In genomic region chr4:144998808-144999571, GRCm38 (mm10) we compare ENCODE assay signal across 8 mouse cellular contexts.
DNase-seq lines count a peak whose midpoint lies in the region; ATAC-seq and TF ChIP-seq lines count a peak whose summit lies in the region.

No protein-coding gene starts in this region.

- no peaks in the 10 kb centered on the region for H3K9me3 ChIP-seq in kidney, embryonic 15.5 days (replicated peaks)
- no peaks in the 10 kb centered on the region for H3K9me3 ChIP-seq in hindbrain, embryonic 16.5 days (ENCODE audit: control insufficient read depth, low read length)

- no peak overlapping the region for H3K4me3 ChIP-seq in kidney, embryonic 15.5 days (replicated peaks)
- no peak overlapping the region for H3K4me3 ChIP-seq in hindbrain, embryonic 16.5 days (ENCODE audit: low read length)
- H3K4me3 ChIP-seq in myocyte = no peak overlapping the region

- H3K36me3 ChIP-seq in kidney, embryonic 15.5 days = no peaks in the 10 kb centered on the region
- no peaks in the 10 kb centered on the region for H3K36me3 ChIP-seq in hindbrain, embryonic 16.5 days (ENCODE audit: control insufficient read depth, insufficient read depth, low read length)
- H3K36me3 ChIP-seq in myocyte (ENCODE audit: control insufficient read depth, insufficient read depth) = peaks cover 2% of the 10 kb centered on the region

- peaks cover 65% of the 10 kb centered on the region for H3K4me1 ChIP-seq in kidney, embryonic 15.5 days
- peaks cover 13% of the 10 kb centered on the region for H3K4me1 ChIP-seq in hindbrain, embryonic 16.5 days (ENCODE audit: control insufficient read depth, insufficient read depth, low read depth, low read length)

- H3K4me2 ChIP-seq in kidney, embryonic 15.5 days = peak overlapping the region; percentile 6; the same call in 1 of the 2 replicates
- H3K4me2 ChIP-seq in hindbrain, embryonic 16.5 days (ENCODE audit: low read length) = no peak overlapping the region
- peak overlapping the region; percentile 27 for H3K4me2 ChIP-seq in myocyte (ENCODE audit: low read depth)

- no peaks in the 10 kb centered on the region for H3K27me3 ChIP-seq in kidney, embryonic 15.5 days
- no peaks in the 10 kb centered on the region for H3K27me3 ChIP-seq in hindbrain, embryonic 16.5 days (replicated peaks; ENCODE audit: control insufficient read depth, insufficient read depth, low read length)
- H3K27me3 ChIP-seq in myocyte (ENCODE audit: control insufficient read depth, insufficient read depth, insufficient read length) = no peaks in the 10 kb centered on the region

- H3K27ac ChIP-seq in kidney, embryonic 15.5 days = peak overlapping the region; percentile 98
- peak overlapping the region; percentile 16; the same call in 1 of the 2 replicates for H3K27ac ChIP-seq in hindbrain, embryonic 16.5 days (ENCODE audit: low read depth, low read length)

- H3ac ChIP-seq in myocyte (ENCODE audit: control insufficient read depth, insufficient read length) = no peak overlapping the region

- no peaks in the 10 kb centered on the region for H3K79me2 ChIP-seq in myocyte (ENCODE audit: control insufficient read depth, insufficient read depth)

- TF ChIP-seq POLR2A in myocyte (IDR thresholded peaks at IDR 0.05; ENCODE audit: insufficient read length, low read depth) = no peak

- no peak overlapping the region for H3K9ac ChIP-seq in kidney, embryonic 15.5 days
- no peak overlapping the region for H3K9ac ChIP-seq in hindbrain, embryonic 16.5 days (ENCODE audit: low read depth, low read length)

- ATAC-seq in kidney, embryonic 15.5 days (replicated peaks; ENCODE audit: low FRiP score) = no peak
- ATAC-seq in hindbrain, embryonic 16.5 days = 0 out of 2 replicates have a peak, but pooled peaks have one; percentile 7

- WGBS in kidney, embryonic 15.5 days = 70% methylated on average over 2 of the region's 2 CpGs
- 80% methylated on average over 2 of the region's 2 CpGs for WGBS in hindbrain, embryonic 16.5 days

- no peak for DNase-seq in kidney, postnatal 14 days
- DNase-seq in c-Kit-positive CD71-positive TER-119-positive erythroid progenitor cells, embryonic 14.5 days (ENCODE audit: low spot score) = peak; percentile 48
- no peak for DNase-seq in layer of hippocampus, adult 9-11 months
- no peak for DNase-seq in right cerebral cortex, adult 18-20 months
- DNase-seq in embryo, embryonic 10 days (ENCODE audit: low spot score) = no peak

TF ChIP-seq in myocyte, 11 proteins besides CTCF, POLR2A, EP300 and RAD21:
- TF ChIP-seq TCF12 (IDR thresholded peaks at IDR 0.05; ENCODE audit: insufficient read depth, poor library complexity, severe bottlenecking) = no peak
- TF ChIP-seq USF1 (IDR thresholded peaks at IDR 0.05; ENCODE audit: low read depth) = no peak
- TF ChIP-seq SRF (IDR thresholded peaks at IDR 0.05; ENCODE audit: control insufficient read depth, insufficient read length, low read depth) = no peak
- TF ChIP-seq E2F4 (IDR thresholded peaks at IDR 0.05; ENCODE audit: insufficient read depth) = no peak
- TF ChIP-seq CEBPB (IDR thresholded peaks at IDR 0.05; ENCODE audit: insufficient read depth, poor library complexity, severe bottlenecking) = no peak
- no peak for TF ChIP-seq MYOD1 (IDR thresholded peaks at IDR 0.05; ENCODE audit: control insufficient read depth in 1 of 3, insufficient read length in 2 of 3, low read depth in 2 of 3)
- no peak for TF ChIP-seq MYOG (IDR thresholded peaks at IDR 0.05; ENCODE audit: control insufficient read depth in 1 of 3, insufficient read depth in 1 of 3, insufficient read length in 2 of 3, low read depth in 2 of 3)
- no peak for TF ChIP-seq TCF3 (IDR thresholded peaks at IDR 0.05; ENCODE audit: insufficient read length, low read depth)
- no peak for TF ChIP-seq REST (IDR thresholded peaks at IDR 0.05; ENCODE audit: insufficient read depth, insufficient read length)
- TF ChIP-seq MAX (IDR thresholded peaks at IDR 0.05; ENCODE audit: low read depth) = no peak
- no peak for TF ChIP-seq POLR2AphosphoS2 (IDR thresholded peaks at IDR 0.05; ENCODE audit: insufficient read length, low read depth)
